Mouse (Mus musculus): ENCODE measurements around the gene Fnbp1l.

The Fnbp1l gene

DNA sequence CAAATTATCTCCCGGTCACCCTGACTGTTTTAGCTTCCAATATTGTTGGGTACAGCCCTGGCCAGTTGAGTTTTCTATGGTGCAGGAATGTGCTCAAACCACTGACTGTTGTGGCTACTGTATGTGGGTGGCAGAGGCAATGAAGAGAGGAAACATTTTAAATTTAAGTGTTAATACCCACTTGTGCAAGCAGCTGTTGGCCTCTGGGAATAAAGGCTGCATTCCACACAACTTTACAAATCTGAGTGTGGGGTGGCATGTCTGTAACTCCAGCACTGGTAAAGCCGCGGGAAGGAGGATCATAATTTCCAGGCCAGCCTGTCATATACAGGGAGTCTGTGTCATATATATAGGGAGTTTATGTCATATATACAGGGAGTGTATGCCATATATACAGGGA lies 99.2 kb downstream of the Fnbp1l start:
- no peak for DNase-seq

DNA sequence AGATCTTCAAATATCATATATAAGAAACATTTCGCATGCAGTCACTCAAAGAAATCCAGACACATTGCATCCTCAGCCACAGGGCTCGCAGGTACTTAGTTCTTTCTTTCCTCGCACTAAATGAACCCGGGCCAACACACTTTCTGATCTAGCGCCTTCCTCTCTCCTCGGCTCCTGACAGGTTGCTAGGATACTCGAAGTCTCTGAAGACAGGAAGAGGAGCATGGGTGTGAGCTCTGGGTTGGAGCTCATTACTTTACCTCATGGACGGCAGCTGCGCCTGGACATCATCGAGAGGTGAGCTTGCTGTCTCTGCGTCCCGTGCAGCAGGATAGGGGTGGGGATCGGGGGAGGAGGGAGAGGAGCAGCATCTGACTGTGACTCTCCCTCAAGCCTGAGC lies 100.4 kb downstream of the Fnbp1l start:
- peak in 1 of 2 experiments; percentile 28 for DNase-seq

DNA sequence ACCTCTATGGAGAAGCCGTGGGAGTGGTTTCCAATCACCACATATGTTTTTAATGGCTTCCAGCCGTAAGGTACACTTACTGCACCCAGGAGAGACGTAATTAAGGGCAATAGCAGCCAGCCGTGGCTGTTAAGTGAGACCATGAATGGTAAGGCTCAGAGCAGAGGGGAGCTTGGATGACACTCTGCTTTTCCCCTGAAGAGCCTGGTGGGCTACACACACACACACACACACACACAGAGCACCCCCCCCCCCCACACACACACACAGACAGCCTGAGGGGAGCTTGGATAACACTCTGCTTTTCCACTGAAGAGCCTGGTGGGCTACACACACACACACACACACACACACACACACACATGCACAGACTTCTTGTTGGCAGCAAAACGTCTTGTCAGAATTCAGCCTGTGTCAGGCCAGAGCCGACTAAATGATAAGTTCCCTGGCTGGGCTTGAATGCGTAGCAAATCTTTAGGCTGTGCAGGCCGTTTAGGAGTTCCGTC lies 101.2 kb downstream of the Fnbp1l start:
- DNase-seq = peak; percentile 53 to 66

DNA sequence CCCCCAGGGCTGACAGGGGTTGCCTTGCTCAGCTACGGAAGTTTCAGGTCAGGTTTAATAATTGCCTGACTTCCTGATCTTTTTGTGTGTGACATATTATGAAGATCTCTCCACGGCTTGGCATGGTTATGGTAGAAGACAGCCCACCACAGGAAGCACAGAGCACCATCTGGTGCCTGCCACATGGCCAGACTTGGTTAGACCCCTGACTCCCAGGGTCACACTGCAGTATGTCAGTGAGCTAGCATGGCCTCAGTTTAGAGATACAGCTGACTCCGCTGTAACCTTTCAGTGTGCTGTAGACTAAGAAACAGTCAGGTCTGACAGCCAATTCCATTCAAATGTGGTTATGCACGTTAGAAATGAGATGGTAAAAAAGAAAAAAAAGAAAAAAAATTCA lies 101.8 kb downstream of the Fnbp1l start:
- DNase-seq = peak; percentile 81 to 86

DNA sequence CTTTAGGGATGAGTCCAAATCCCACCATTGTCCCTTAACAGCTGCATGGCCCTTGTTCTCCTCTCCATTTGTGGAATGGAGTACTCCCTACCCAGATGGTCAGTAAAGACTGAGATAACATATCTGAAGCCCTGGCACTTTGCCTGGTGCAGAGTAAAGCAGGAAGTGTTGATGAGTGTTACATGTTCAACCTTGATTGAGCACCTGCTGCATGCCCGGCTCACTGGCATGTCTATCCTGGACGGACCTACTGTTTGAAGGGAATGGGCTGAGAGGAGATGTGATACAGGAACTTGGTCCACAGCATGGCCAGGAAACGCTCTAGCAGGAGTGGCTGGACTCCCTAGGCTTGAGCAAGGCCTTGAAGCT lies 103.2 kb downstream of the Fnbp1l start:
- peak in 1 of 2 experiments; percentile 31 for DNase-seq

DNA sequence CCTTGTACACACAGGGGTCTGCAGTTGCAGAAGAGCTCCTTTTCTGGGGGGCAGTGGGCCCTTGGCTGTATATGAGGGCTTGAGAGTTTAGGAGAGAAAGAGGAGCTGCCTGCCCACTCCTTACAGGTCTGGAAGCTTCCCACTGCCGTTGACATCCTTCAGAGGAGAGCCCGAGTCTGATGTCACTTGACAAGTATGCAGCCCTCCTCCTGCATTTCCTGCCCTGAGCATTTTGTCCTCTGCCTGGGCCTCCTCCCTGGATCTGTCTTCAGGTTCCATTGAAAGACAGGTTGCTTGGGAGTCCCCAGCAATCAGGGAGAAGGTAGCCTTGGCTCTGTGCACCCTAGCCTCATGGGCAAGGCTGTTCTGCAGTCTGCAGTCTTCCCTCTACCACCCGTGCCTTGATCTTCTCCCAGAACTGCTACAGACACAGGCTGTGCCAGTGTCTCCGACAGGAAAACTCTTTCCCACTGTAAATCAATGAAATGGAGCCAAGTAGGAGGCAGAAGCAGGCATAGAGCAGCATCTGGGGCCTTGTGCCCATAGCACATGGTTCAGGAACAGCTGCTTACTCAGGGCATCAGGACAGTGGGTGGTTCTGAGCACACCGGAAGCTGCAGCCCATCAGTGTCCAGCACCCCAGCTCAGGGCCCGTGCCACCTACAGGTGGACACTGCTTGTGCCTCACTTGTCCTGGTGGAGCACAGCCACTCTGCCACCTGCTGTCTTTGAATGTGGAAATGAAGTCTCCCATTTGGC lies 103.8 kb downstream of the Fnbp1l start:
- no peak for DNase-seq

DNA sequence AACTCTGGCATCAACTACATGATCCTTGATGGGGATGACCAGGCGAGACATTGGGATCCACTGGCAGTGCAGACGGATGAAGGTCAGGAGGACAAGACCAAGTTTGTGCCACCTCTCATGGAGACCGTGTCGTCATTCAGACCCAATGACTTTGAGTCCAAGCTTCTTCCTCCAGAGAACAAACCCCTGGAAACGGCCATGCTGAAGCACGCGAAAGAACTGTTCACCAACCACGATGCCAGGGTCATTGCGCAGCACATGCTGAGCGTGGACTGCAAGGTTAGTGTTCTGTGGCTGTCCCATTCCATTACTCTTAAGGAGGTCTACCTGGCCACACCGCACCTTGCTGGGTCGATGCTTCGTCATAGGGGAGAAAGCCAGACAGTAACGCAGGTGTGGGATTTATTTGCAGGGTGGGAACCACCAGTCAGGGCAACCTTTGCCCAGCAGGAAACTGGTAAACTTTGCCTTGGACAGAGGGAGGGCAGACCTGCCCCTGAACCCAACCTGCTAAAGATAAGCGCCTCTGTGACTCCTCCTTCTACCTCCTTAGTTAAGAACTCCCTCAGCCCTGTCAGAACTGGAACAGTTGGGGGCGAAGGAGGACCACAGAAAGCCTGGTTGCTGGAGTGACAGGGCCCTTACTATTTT lies 106.7 kb downstream of the Fnbp1l start:
- DNase-seq = no peak

DNA sequence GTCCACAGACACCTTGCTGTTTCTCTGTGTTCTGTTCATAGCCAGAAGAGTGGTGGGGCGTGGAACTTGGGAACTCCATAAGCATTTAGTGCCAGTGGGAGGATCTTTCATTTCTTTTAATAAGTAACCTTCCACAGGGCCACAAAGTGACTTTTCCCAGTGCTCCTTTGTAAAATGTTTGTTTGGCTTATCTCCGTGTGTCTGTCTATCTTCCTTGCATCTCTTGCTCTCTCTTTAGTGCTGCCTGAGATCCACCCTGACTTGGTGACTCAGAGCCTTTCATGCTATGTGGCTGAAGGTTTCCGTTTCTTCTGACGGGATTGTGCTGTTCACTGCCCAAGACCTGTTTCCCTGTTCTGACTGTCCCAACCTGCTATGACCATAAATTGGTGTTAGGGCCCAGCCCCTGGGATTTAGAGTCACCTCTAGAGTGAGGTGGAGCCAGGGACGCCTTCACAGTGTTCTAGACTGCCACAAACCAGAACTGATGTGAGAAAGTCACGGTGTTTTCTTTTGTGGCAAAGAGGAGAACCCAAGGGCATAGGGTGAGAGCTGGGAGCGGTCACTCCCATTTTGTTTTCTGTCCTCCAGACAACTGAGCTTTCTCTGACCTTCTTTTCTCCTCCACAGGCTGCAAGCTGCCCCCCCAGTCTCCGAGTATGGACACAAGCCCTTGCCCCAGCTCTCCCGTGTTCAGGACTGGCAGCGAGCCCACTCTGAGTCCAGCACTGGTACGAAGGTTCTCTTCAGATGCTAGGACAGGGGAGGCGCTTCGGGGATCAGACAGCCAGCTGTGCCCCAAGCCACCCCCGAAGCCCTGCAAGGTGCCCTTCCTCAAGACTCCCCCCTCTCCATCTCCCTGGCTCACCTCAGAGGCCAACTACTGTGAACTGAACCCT lies 107.5 kb downstream of the Fnbp1l start:
- no peak for DNase-seq

DNA sequence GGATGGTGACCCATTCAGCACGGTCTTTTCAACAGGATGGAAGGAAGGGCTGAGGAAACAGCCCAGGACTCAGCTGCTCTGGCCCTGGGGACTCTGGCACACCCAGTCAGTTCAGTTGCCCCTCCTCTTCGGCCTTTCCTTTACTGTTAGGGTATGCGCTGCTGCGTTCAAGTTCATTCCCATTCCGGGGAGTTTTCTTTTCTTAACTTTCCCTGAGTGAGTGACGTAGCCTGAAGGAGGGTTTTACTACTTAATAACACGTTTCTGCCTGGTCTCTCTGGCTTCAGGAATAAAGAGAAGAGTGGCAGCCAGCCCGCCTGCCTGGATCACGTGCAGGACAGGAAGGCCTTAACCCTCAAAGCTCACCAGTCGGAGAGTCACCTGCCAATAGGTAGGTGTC lies 108.6 kb downstream of the Fnbp1l start:
- DNase-seq = no peak

DNA sequence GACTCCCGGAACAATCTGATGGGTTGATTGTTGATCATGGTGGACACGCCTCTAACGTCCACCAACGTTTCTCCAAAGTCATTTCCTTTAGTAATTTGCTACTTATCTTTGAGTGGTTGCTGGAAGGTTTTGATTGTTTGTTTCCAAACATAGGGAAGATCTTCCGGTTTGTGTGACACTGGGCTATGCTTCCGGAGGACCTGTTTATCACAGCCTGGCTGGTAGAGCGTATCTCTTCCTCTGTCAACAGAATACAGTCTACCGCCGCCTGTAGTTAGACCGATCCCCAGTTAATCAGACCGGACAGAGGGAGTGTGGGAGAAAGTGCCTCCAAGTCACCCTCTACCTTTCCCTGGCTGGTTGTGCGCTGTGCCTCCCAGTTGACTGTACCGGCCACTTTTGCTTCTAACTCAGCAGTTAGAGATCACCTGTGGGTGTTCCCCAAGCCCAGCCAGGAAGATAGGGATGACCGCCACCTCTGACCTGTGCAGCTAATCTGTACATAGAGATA lies 109.2 kb downstream of the Fnbp1l start:
- no peak for DNase-seq

DNA sequence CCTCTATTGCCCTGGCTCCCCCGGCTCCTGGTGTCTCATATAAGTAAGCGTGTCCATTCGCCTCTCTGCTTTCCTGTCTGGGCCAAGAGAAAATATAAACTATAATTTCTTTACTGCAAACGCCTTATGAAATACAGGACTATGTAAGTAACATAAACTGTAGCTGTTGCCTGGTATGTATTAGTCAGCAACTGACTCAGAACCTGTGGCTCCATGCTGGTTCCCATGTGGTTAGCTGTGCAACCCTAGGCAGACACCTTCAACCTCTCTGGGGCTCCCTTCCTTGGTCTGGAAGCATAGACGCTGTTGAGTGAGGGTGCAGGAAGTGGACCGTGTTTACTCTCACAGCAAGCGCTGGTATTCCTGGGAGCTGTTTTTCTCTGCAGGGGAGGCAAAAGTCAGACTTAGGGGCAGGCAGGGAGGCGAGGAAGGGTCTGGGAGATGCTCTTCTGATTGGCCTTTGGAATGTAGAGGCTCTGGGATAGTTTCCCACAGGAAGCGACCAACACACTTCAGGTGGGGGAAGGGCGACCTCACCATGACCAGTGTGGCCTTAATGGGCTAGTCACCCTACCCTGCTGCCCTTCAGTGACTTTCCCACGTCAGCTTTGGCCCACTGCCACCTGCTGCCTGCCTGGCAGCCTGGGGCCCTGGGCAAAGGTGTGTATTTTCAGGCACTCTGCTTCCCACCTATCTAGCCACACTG lies 109.8 kb downstream of the Fnbp1l start:
- DNase-seq = peak in 1 of 2 experiments; percentile 33

DNA sequence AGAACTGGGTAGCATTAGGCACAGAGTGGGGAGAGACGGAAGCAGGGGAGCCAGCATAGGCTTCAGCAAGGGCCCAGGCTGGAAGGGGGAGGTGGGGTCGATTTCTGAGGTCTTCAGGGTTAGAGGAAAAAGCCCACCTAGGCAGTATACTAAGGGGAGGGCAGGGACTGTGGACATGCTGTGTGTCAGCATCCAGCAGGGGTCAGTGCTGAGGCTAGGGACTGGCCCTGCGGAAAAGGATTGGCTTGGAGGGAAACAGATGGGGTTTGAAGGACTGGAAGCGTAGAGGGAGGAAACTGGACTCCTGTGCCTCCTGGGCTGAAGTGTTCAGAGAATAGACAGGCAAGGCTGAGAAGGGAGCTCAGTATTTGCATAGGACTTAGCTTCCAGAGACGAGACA lies 110.4 kb downstream of the Fnbp1l start:
- peak; percentile 83 to 84 for DNase-seq

DNA sequence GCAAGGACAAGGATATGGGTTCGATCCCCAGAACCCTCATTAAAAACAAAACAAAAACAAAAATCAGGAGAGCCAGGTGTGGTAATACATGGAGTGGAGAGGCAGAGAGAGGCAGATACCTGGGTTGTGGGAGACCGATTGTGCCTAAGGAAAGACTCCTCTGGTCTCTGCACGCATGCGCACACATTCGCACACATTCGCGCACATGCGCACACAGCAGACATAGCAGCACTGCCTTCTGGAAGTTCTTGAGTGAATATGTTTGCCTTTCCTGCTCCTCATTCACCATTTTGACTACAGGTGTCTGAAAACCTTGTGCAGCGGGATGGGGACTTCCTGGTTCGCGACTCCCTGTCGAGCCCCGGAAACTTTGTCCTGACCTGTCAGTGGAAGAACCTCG lies 111.7 kb downstream of the Fnbp1l start:
- no peak for DNase-seq

DNA sequence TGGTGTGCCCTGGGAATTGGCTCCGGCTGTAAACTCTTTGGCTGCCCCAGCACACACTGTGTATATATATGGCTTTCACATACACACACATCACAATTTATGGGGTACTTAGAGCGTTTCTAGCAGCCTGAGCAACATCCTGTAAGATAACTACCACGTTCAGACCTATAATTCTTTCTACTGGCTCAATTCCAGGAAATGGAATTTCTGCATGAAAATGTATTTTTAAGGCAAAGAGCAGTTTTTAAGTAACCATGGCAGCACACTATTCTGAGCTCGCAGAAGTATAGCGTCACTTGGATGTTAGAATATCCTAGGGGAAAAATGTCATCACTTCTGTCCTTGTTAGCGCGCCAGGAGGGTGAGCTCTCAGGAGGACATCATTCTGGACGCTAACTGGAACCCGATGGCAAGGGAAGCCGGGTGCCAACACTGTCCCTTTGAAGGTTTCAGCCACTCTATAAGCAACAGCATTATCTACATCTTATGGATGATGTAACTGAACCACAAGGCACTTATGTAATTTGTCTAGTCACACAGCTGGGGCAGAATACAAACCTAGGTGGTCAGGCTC lies 113.1 kb downstream of the Fnbp1l start:
- DNase-seq = no peak

DNA sequence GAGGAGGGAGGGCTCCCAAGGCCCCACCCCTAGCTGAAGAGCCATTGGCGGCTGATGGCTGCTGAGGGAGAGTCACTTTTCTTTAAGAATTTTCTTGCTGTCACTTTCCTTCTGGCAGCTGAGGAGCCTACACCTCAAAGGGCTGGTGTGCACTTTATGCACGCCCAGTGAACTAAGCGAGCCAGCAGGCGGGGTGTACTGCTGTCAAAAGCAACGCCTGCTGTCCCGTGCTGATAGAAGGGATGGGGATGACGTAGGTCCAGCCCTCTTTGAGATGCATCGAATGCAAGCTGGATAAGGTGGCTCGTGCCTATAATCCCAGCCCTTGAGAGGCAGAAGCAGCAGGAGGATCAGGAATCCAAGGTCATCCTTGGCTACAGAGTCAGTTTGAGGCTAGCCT lies 118.6 kb downstream of the Fnbp1l start:
- DNase-seq = no peak

DNA sequence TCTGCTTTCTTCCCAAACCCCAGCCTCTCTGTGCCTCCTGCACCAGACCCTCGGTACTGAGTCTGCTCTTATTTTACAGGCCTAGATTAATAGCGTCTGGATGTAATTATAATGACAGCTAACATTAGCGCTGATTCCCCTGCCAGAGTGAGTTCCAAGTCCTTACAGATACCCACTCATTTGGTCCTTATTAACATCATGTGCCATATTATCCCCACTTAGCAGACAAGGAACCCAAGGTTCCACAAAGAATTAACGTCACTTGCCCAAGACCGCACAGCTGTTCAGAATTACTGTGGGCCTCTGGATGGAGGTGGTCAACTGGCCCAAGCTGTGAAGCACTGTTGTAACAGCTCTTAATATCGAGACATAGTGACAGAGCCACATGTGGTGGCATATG lies 119.9 kb downstream of the Fnbp1l start:
- DNase-seq = no peak

DNA sequence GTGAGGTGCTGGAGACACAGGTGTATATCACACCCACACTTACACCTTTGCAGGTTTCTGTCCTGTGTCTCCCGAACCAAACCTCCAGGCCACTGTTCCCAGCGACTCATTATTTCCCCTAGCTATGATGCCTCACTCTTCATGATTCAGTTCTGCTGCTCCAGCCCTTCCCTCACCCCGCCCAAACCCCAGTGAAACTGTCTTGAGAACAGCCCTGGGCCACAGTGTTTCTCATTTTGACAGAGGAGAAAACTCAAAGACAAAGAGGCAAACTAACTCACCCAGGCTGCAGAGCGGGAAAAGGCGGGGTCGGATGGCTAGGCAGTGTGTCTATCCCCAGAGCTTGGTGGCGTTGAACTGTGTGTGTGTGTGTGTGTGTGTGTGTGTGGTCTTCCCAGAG lies 121.0 kb downstream of the Fnbp1l start:
- DNase-seq = no peak

DNA sequence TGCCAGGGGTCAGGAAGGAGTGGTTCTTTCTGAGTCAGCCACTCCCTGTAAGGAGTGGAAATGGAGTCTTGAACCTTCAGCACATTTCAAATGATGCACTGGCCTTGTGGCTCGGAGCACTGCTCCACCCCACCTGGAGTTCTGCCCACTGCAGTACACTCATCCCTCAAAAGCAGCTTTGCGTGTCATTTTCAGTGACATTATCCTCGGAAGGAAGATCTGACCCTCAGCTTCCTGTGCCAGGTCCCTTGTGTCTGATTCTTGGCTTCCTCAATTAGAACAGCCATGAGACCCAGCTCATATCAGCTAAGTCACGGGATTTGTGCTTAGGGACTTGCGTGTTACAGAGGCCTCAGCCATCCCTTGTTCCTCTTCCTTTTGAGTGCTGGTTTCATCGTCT lies 121.6 kb downstream of the Fnbp1l start:
- DNase-seq = no peak

DNA sequence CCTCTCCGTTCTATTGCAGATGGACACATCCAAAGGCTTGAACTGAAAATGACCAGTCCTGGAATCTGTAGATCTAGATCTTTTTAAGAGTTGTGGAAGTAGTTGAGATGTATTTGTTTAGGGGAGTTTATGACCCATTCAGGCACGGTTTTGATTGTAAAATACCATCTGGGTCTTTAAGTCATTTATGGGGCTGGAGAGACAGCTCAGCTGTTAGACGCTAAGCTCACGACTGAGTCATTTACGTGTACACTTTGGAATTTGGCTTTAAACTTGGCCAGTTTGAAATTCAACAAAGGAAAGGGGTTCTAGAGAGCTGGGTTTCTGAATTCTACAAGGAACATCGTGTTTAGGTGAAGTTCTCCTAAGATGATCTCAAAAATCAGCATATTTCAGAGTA lies 124.8 kb downstream of the Fnbp1l start:
- no peak for DNase-seq

DNA sequence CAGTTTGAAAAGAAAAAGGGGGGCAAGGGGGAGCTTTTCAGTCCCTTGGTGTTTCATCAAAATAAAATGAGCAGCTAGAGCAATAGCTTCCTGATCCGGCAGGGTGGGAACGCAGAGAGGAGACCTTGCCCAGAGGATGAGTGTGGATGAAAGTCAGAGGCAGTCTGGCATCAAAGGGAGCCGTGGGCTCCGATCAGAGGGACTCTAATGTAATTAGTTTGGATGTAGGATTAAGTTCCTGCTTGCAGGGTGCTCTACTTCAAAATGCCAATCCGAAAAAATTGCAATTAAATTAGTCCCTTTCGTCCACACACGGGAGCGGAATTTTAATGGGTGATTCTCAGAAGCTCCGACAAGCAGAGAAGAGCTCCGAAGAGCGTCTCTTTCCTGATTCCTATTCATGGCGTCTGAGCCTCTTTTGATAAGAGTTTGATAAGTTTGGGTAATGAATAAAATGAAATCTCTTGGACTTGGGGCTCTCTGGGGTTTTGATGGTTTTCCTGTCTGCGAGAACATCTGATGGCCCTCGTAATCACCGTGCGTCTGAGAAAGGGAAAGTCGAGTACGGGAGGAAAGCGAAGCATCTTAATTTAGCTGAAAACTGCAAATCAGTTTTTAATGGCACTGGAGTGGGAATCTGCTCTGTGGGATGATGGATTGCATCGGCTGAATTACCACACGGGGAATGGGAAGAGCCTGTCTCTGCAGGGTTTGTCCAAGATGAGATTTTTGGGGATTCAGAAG lies 126.5 kb downstream of the Fnbp1l start:
- no peak for DNase-seq

DNA sequence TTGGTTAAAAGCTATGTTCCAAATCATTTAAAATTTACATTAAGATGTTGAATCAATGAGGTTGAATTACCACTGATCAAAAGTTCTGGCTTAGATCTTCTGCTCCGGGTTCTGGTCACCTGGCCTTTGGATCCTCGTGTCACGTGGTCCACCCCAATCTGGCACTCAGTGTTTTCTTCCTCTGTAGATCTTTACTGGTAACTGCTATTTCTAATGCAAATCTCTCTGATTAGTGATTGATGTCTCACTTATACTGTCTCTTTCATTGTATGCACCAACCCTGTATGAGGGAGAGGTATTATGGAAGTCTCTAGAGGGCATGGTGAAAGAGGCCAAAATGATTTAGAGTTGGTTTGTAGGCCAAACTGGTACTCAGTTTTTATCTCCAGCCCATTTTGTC lies 127.5 kb downstream of the Fnbp1l start:
- no peak for DNase-seq

Data from cerebellum, postnatal 10 days (tissue).